In genomic region chr5:135800927-135801326, GRCm38 (mm10) we compare ENCODE assay signal across 11 mouse cellular contexts. TPM values are rescaled to one million over a fixed set of nuclear protein-coding genes. Genes with fewer than 3 reads are reported as not detected.
DNase-seq lines count a peak whose midpoint lies in the region; ATAC-seq and TF ChIP-seq lines count a peak whose summit lies in the region.
"Had no signal": no experiment of that assay in that cellular context is flagged by ENCODE, and none has a peak within 500 bp of the region (broad histone marks: within the 10 kb centered on the region; RNA-seq: fewer than 3 reads in every experiment).

No protein-coding gene starts in this region.

- H3K4me1 ChIP-seq in heart, embryonic 10.5 days = peaks cover 17% of the 10 kb centered on the region
- H3K4me1 ChIP-seq in embryonic facial prominence, embryonic 11.5 days (ENCODE audit: control insufficient read depth, insufficient read depth, low read length) = 0 out of 2 replicates have a peak, but pooled peaks cover 3% of the 10 kb centered on the region
- H3K4me1 ChIP-seq in hindbrain, postnatal 0 days (ENCODE audit: insufficient read depth, low read length) = no peaks in the 10 kb centered on the region
- peaks cover 13% of the 10 kb centered on the region for H3K4me1 ChIP-seq in neural tube, embryonic 14.5 days (ENCODE audit: control insufficient read depth, insufficient read depth, low read length)

- H3K4me2 ChIP-seq in embryonic facial prominence, embryonic 11.5 days (ENCODE audit: low read depth, low read length) = no peak overlapping the region
- no peak overlapping the region for H3K4me2 ChIP-seq in hindbrain, postnatal 0 days (ENCODE audit: low read depth, low read length)
- no peak overlapping the region for H3K4me2 ChIP-seq in neural tube, embryonic 14.5 days (ENCODE audit: low read depth, low read length)

- no peaks in the 10 kb centered on the region for H3K36me3 ChIP-seq in heart, embryonic 10.5 days
- H3K36me3 ChIP-seq in embryonic facial prominence, embryonic 11.5 days (replicated peaks; ENCODE audit: control insufficient read depth, insufficient read depth, low read depth, low read length) = no peaks in the 10 kb centered on the region
- H3K36me3 ChIP-seq in hindbrain, postnatal 0 days (ENCODE audit: insufficient read depth, low read length) = no peaks in the 10 kb centered on the region
- H3K36me3 ChIP-seq in neural tube, embryonic 14.5 days (ENCODE audit: control insufficient read depth, insufficient read depth, low read length) = no peaks in the 10 kb centered on the region
- H3K36me3 ChIP-seq: G1E had no signal

- H3K27me3 ChIP-seq in heart, embryonic 10.5 days (ENCODE audit: insufficient read depth, poor library complexity, severe bottlenecking) = peaks cover 29% of the 10 kb centered on the region
- H3K27me3 ChIP-seq in embryonic facial prominence, embryonic 11.5 days (ENCODE audit: control insufficient read depth, insufficient read depth, low read length) = no peaks in the 10 kb centered on the region
- no peaks in the 10 kb centered on the region for H3K27me3 ChIP-seq in hindbrain, postnatal 0 days (ENCODE audit: insufficient read depth, low read length)
- H3K27me3 ChIP-seq in neural tube, embryonic 14.5 days (ENCODE audit: control insufficient read depth, insufficient read depth, low read length) = no peaks in the 10 kb centered on the region

- no peak for DNase-seq in heart, embryonic 10.5 days (ENCODE audit: low spot score)
- DNase-seq in heart, postnatal 4 days = no peak
- DNase-seq in embryonic facial prominence, embryonic 11.5 days (ENCODE audit: low spot score) = peak; percentile 78
- DNase-seq in hindbrain, postnatal 0 days (ENCODE audit: low spot score) = peak; percentile 59
- no peak for DNase-seq in right cerebral cortex, postnatal 25 days
- no peak for DNase-seq in kidney, postnatal 10 days

- TF ChIP-seq CTCF in hindbrain, postnatal 0 days (IDR thresholded peaks at IDR 0.05; ENCODE audit: low read depth) = no peak

- H3K9me3 ChIP-seq in heart, embryonic 10.5 days = no peaks in the 10 kb centered on the region
- H3K9me3 ChIP-seq in embryonic facial prominence, embryonic 11.5 days (replicated peaks; ENCODE audit: control insufficient read depth, low read length) = no peaks in the 10 kb centered on the region
- no peaks in the 10 kb centered on the region for H3K9me3 ChIP-seq in hindbrain, postnatal 0 days (ENCODE audit: low read length)
- no peaks in the 10 kb centered on the region for H3K9me3 ChIP-seq in neural tube, embryonic 14.5 days (ENCODE audit: control insufficient read depth, low read length)
- H3K9me3 ChIP-seq: G1E had no signal

- 2% methylated on average over 6 of the region's 6 CpGs for WGBS in heart, embryonic 10.5 days
- under 1% methylated on average over 6 of the region's 6 CpGs for WGBS in embryonic facial prominence, embryonic 11.5 days
- 2% methylated on average over 6 of the region's 6 CpGs for WGBS in hindbrain, postnatal 0 days
- WGBS in neural tube, embryonic 14.5 days = 1% methylated on average over 6 of the region's 6 CpGs

- peak overlapping the region; percentile 53 for H3K27ac ChIP-seq in heart, embryonic 10.5 days
- H3K27ac ChIP-seq in embryonic facial prominence, embryonic 11.5 days (replicated peaks; ENCODE audit: low read depth, low read length) = no peak overlapping the region
- H3K27ac ChIP-seq in hindbrain, postnatal 0 days = peak overlapping the region; percentile 36; the same call in 1 of the 2 replicates
- peak overlapping the region; percentile 72 for H3K27ac ChIP-seq in neural tube, embryonic 14.5 days (ENCODE audit: low read depth, low read length)
- H3K27ac ChIP-seq: left cerebral cortex, adult 2 months had no signal

- ATAC-seq in embryonic facial prominence, embryonic 11.5 days (replicated peaks; ENCODE audit: insufficient number of reproducible peaks, low FRiP score, low TSS enrichment, low read depth) = peak; percentile 71
- ATAC-seq in hindbrain, postnatal 0 days = peak; percentile 63
- peak; percentile 69 for ATAC-seq in neural tube, embryonic 14.5 days (ENCODE audit: low read depth)
- ATAC-seq in inflammation-experienced regulatory T-cells, adult 6 months = no peak

- no peak overlapping the region; the same call in 1 of the 2 replicates for H3K9ac ChIP-seq in embryonic facial prominence, embryonic 11.5 days (replicated peaks; ENCODE audit: low read length)
- no peak overlapping the region for H3K9ac ChIP-seq in hindbrain, postnatal 0 days (replicated peaks; ENCODE audit: low read length)
- H3K9ac ChIP-seq in neural tube, embryonic 14.5 days (replicated peaks; ENCODE audit: low read depth, low read length) = no peak overlapping the region

- H3K4me3 ChIP-seq in heart, embryonic 10.5 days = 0 out of 2 replicates have a peak overlapping the region, but pooled peaks have one; percentile 7
- no peak overlapping the region for H3K4me3 ChIP-seq in embryonic facial prominence, embryonic 11.5 days (ENCODE audit: low read depth, low read length)
- H3K4me3 ChIP-seq in hindbrain, postnatal 0 days (ENCODE audit: low read length) = no peak overlapping the region
- H3K4me3 ChIP-seq in neural tube, embryonic 14.5 days (ENCODE audit: low read depth, low read length) = no peak overlapping the region
- H3K4me3 ChIP-seq: left cerebral cortex, adult 2 months had no signal

RNA-seq across cellular contexts. Expression of gene Srrm3, which starts 5.8 kb away (rescaled TPM):
- 0.26 TPM in 1 of 2 replicates, not detected in the other for polyA plus RNA-seq in heart, embryonic 10.5 days (2016; fragmentation: Nextera tagmentation; extraction: Ambion mirVana)
- total RNA-seq in heart, postnatal 4 days (2021) = under 1 TPM; 0.12 to 0.20 TPM
- polyA plus RNA-seq in embryonic facial prominence, embryonic 11.5 days (2014; fragmentation: Nextera tagmentation; extraction: Ambion mirVana) = 3.2 and 3.3 TPM in 2 replicates
- total RNA-seq in hindbrain, postnatal 0 days (2014; rRNA removed) = 75.8 and 106 TPM in 2 replicates
- 50.8 and 55.7 TPM in 2 replicates for polyA plus RNA-seq in hindbrain, postnatal 0 days (2015; fragmentation: Nextera tagmentation; extraction: Ambion mirVana)
- 61.0 and 65.9 TPM in 2 replicates for polyA plus RNA-seq in neural tube, embryonic 14.5 days (2014; fragmentation: Nextera tagmentation; extraction: Ambion mirVana)
- not detected for polyA plus RNA-seq in inflammation-experienced regulatory T-cells, adult 6 months (2017; shearing (Covaris generic))
- total RNA-seq: hematopoietic stem cell, adult 5-6 weeks had no signal
- polyA plus RNA-seq: G1E had no signal

RNA-seq across cellular contexts. Expression of gene Mdh2, which starts 22.6 kb away (rescaled TPM):
- 856 and 984 TPM in 2 replicates for polyA plus RNA-seq in heart, embryonic 10.5 days (2016; fragmentation: Nextera tagmentation; extraction: Ambion mirVana)
- total RNA-seq in heart, postnatal 4 days (2021) = 1,000 to 10,000 TPM; 1,387 to 1,444 TPM
- polyA plus RNA-seq in embryonic facial prominence, embryonic 11.5 days (2014; fragmentation: Nextera tagmentation; extraction: Ambion mirVana) = 567 and 573 TPM in 2 replicates
- 165 and 169 TPM in 2 replicates for total RNA-seq in hindbrain, postnatal 0 days (2014; rRNA removed)
- polyA plus RNA-seq in hindbrain, postnatal 0 days (2015; fragmentation: Nextera tagmentation; extraction: Ambion mirVana) = 732 and 760 TPM in 2 replicates
- polyA plus RNA-seq in neural tube, embryonic 14.5 days (2014; fragmentation: Nextera tagmentation; extraction: Ambion mirVana) = 680 and 694 TPM in 2 replicates
- 100 to 1,000 TPM; 604 to 659 (median 643) TPM for polyA plus RNA-seq in inflammation-experienced regulatory T-cells, adult 6 months (2017; shearing (Covaris generic))

RNA-seq across cellular contexts. Expression of gene Styxl1, which starts 22.7 kb away (rescaled TPM):
- 0.14 TPM in 2 replicates for polyA plus RNA-seq in heart, embryonic 10.5 days (2016; fragmentation: Nextera tagmentation; extraction: Ambion mirVana)
- total RNA-seq in heart, postnatal 4 days (2021) = not detected
- 0.31 TPM in 1 of 2 replicates, not detected in the other for polyA plus RNA-seq in embryonic facial prominence, embryonic 11.5 days (2014; fragmentation: Nextera tagmentation; extraction: Ambion mirVana)
- total RNA-seq in hindbrain, postnatal 0 days (2014; rRNA removed) = 0.10 TPM in 1 of 2 replicates, not detected in the other
- polyA plus RNA-seq in hindbrain, postnatal 0 days (2015; fragmentation: Nextera tagmentation; extraction: Ambion mirVana) = 0.61 and 0.69 TPM in 2 replicates
- polyA plus RNA-seq in neural tube, embryonic 14.5 days (2014; fragmentation: Nextera tagmentation; extraction: Ambion mirVana) = 0.76 TPM in 1 of 2 replicates, not detected in the other
- polyA plus RNA-seq in inflammation-experienced regulatory T-cells, adult 6 months (2017; shearing (Covaris generic)) = 1 to 10 TPM in 1 of 3 experiments, under 1 TPM in 1, not detected in 1; 0.68 to 2.6 TPM
- total RNA-seq: hematopoietic stem cell, adult 5-6 weeks; left cerebral cortex, adult 2 months had no signal
- polyA plus RNA-seq: G1E had no signal

RNA-seq across cellular contexts. Expression of gene Tmem120a, which starts 56.7 kb away (rescaled TPM):
- 36.2 and 45.5 TPM in 2 replicates for polyA plus RNA-seq in heart, embryonic 10.5 days (2016; fragmentation: Nextera tagmentation; extraction: Ambion mirVana)
- total RNA-seq in heart, postnatal 4 days (2021) = 10 to 100 TPM; 14.4 to 16.7 TPM
- polyA plus RNA-seq in embryonic facial prominence, embryonic 11.5 days (2014; fragmentation: Nextera tagmentation; extraction: Ambion mirVana) = 47.1 and 57.3 TPM in 2 replicates
- total RNA-seq in hindbrain, postnatal 0 days (2014; rRNA removed) = 52.8 and 71.7 TPM in 2 replicates
- polyA plus RNA-seq in hindbrain, postnatal 0 days (2015; fragmentation: Nextera tagmentation; extraction: Ambion mirVana) = 83.2 and 89.7 TPM in 2 replicates
- polyA plus RNA-seq in neural tube, embryonic 14.5 days (2014; fragmentation: Nextera tagmentation; extraction: Ambion mirVana) = 76.3 and 82.0 TPM in 2 replicates
- 10 to 100 TPM; 31.4 to 58.5 (median 39.4) TPM for polyA plus RNA-seq in inflammation-experienced regulatory T-cells, adult 6 months (2017; shearing (Covaris generic))

Comparison
In these comparisons a context has a peak if more than half of its experiments do, and no peak if none do; other contexts are left out.
1. DNase-seq: peak in embryonic facial prominence, embryonic 11.5 days (single experiment) and hindbrain, postnatal 0 days (single experiment); none in heart, embryonic 10.5 days (single experiment), heart, postnatal 4 days (single experiment), right cerebral cortex, postnatal 25 days (single experiment) and kidney, postnatal 10 days (single experiment).
2. RNA of gene Srrm3, which starts 5.8 kb away (polyA plus RNA-seq): 61.0 to 65.9 TPM in neural tube, embryonic 14.5 days and 50.8 to 55.7 TPM in hindbrain, postnatal 0 days; 3.2 to 3.3 TPM in embryonic facial prominence, embryonic 11.5 days, 0.26 TPM in heart, embryonic 10.5 days and not detected in inflammation-experienced regulatory T-cells, adult 6 months; every median in the first group is over 10 times any median in the second.